Mouse (Mus musculus): ENCODE measurements around the gene Def8.

GRCm38 (mm10) chr8:123384883-123385540, 38.3 kb upstream of the Def8 start:
- TF ChIP-seq POLR2A (IDR thresholded peaks at IDR 0.05; ENCODE audit: extremely low read depth, insufficient read depth, low read length) (no peak), CTCF (IDR thresholded peaks at IDR 0.05; ENCODE audit: low read depth, low read length) (peak; percentile 32; the same call in 1 of the 2 replicates)

All from liver, adult 2 months (tissue).